Mouse (Mus musculus): ENCODE measurements around the gene Acnat1.

GRCm38 (mm10) chr4:49480896-49481295 is 7.2 kb upstream of the Acnat1 start:
- no peak for TF ChIP-seq CTCF (IDR thresholded peaks at IDR 0.05; ENCODE audit: borderline replicate concordance, control insufficient read depth, extremely low read depth, insufficient read depth, low read length, poor library complexity)
- TF ChIP-seq POLR2A (IDR thresholded peaks at IDR 0.05; ENCODE audit: control insufficient read depth, extremely low read depth, insufficient read depth, low read length, poor library complexity) = no peak

Measured in thymus, adult 2 months (tissue).